Mouse (Mus musculus) ES-Bruce4 (cell line): ENCODE measurements around the gene Treml1. TPM values are rescaled to one million over a fixed set of nuclear protein-coding genes. Genes with fewer than 3 reads are reported as not detected.
A peak's percentile ranks its signal among the peaks of the same experiment; 100 is the strongest.
"Not testable (repeated sequence)": the region's sequence is repeated elsewhere in the genome, so short reads cannot be mapped to it uniquely, and the experiment has no call there.

Source experiments
- H3K27ac ChIP-seq: 2 replicates; pipeline ENCODE4 v1.5.1; 2012; ENCODE audit warnings: low read length, inconsistent platforms; ENCODE audit not compliant: insufficient read depth
- H3K27me3 ChIP-seq: 2 replicates; pipeline ENCODE4 v1.6.1; 2012; ENCODE audit warnings: mild to moderate bottlenecking, low read length, inconsistent platforms; ENCODE audit not compliant: control insufficient read depth, poor library complexity, insufficient read depth, severe bottlenecking
- H3K36me3 ChIP-seq: 2 replicates; pipeline ENCODE4 v1.6.1; 2012; ENCODE audit warnings: inconsistent platforms, mild to moderate bottlenecking, low read length, moderate library complexity; ENCODE audit not compliant: control insufficient read depth, poor library complexity, insufficient read depth, severe bottlenecking
- H3K4me1 ChIP-seq: one replicate; pipeline ENCODE4 v1.8.1; 2011; ENCODE audit warnings: low read length; ENCODE audit not compliant: control insufficient read depth, insufficient read depth
- H3K4me3 ChIP-seq: 2 replicates; pipeline ENCODE4 v1.5.1; 2011; ENCODE audit warnings: low read depth, mild to moderate bottlenecking, low read length
- H3K9ac ChIP-seq: 2 replicates; pipeline ENCODE4 v1.6.1; 2012; ENCODE audit warnings: low read depth, mild to moderate bottlenecking, inconsistent platforms; ENCODE audit not compliant: poor library complexity, severe bottlenecking
- H3K9me3 ChIP-seq: replicated peaks from 2 replicates; pipeline ENCODE4 v1.6.1; 2012; ENCODE audit warnings: mild to moderate bottlenecking, low read length, inconsistent platforms; ENCODE audit not compliant: control insufficient read depth, poor library complexity, insufficient read depth, severe bottlenecking
- CTCF ChIP-seq: IDR thresholded peaks from one replicate; pipeline ENCODE4 v1.8.1; 2011; ENCODE audit warnings: low read depth, low read length
- EP300 ChIP-seq: IDR thresholded peaks from 2 replicates; pipeline ENCODE4 v1.6.1; 2011; ENCODE audit warnings: low read depth, low read length; ENCODE audit not compliant: insufficient read depth
- POLR2A ChIP-seq: IDR thresholded peaks from one replicate; pipeline ENCODE4 v1.8.1; 2011; ENCODE audit warnings: low read length; ENCODE audit not compliant: insufficient read depth
- polyA plus RNA-seq: library from polyadenylated mRNA; stranded (reverse); fragments of >200 nt; gene quantifications from 2 replicates; pipeline ENCODE4 v1.2.4, GENCODE M21; 2011; ENCODE audit warnings: low read depth; ENCODE audit not compliant: missing spikeins, insufficient read depth, insufficient read length

Gene Treml1
- polyA plus RNA-seq, 1 experiment, result not detected

DNA sequence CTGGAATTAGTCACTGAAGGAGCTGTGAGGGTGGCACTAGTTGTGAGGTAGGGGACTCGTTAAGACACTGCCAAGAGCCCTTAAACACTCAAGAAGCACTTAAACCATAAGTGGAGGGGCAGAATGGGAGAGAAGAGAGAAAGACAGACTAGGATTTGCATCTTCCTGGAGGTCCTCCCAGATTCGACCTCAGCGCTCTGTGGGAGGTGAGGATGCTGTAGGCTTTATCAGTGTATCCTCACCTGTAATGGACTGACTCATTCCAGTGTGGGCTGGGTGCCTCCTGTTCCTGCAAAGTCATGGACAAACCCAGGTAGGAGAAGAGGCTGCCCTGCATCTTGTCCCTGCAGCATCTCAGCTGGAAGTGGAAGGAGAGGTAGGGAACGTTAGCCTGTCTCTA lies 12.9 kb upstream of the Treml1 start:
- H3K9me3 ChIP-seq, result no peaks in the 10 kb centered on the region
- H3K4me1 ChIP-seq, result peaks cover 10% of the 10 kb centered on the region
- no peaks in the 10 kb centered on the region for H3K27me3 ChIP-seq
- no peaks in the 10 kb centered on the region for H3K36me3 ChIP-seq
- no peak overlapping the region for H3K4me3 ChIP-seq
- H3K9ac ChIP-seq, result no peak overlapping the region
- TF ChIP-seq CTCF, result no peak
- no peak for TF ChIP-seq POLR2A
- TF ChIP-seq EP300, result no peak
- no peak overlapping the region for H3K27ac ChIP-seq

- Histone ChIP-seq H3K4me1 (peaks cover 10% of the 10 kb centered on the region), H3K27me3 (no peaks in the 10 kb centered on the region), H3K9ac (no peak overlapping the region), H3K36me3 (no peaks in the 10 kb centered on the region), H3K27ac (no peak overlapping the region), H3K9me3 (no peaks in the 10 kb centered on the region), H3K4me3 (no peak overlapping the region)
- TF ChIP-seq CTCF (no peak), EP300 (no peak), POLR2A (no peak)
These were observed 12.4 kb upstream of the Treml1 start for GRCm38 (mm10) chr17:48347287-48347686.

DNA sequence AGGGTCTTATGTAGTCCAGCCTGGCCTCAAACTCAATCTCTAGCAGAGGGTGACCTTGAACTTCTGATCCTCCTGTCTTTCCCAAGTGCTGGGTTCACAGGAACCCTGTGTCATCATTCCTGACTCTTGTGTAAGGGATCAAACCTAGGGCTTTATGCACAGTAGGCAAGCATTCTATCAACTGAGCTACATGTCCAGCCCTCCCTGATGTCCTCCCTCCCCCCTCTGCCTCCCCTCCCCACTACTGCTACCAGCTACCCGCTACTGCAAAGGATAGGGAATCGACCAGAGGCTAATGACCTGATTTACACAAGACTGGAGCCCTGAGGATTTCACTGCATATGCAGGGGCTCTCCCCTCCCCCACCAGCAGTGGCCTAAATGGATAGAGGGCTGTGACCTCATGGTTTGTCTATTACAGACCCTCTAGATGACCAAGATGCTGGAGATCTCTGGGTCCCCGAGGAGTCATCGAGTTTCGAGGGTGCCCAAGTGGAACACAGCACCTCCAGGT lies 9.0 kb upstream of the Treml1 start:
- Histone ChIP-seq H3K4me1 (peaks cover 10% of the 10 kb centered on the region), H3K4me3 (no peak overlapping the region), H3K27me3 (no peaks in the 10 kb centered on the region), H3K36me3 (no peaks in the 10 kb centered on the region), H3K27ac (no peak overlapping the region), H3K9me3 (no peaks in the 10 kb centered on the region), H3K9ac (no peak overlapping the region)
- peak; percentile 57; the same call in 1 of the 2 replicates for TF ChIP-seq EP300
- no peak for TF ChIP-seq POLR2A

DNA sequence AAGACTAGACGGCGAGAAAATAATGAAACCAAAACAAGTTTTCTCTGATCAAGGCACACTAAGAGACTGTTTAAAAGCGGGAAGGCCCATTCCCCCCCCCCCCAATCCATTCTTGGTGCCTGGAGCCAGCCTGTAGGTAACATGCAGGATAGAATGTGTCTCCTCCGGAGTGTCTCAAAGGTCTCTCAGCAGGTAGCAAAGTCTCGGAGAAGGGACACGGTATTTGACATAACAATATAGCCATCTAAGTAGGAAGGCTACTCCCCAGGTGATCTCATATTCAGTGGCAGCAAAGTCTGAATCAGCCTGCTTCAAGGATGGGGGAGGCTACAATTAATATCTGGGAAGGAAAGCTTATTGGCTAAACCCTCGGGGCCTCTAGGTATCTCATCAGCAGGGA lies 6.7 kb upstream of the Treml1 start:
- H3K9me3 ChIP-seq, result not testable (repeated sequence)

DNA sequence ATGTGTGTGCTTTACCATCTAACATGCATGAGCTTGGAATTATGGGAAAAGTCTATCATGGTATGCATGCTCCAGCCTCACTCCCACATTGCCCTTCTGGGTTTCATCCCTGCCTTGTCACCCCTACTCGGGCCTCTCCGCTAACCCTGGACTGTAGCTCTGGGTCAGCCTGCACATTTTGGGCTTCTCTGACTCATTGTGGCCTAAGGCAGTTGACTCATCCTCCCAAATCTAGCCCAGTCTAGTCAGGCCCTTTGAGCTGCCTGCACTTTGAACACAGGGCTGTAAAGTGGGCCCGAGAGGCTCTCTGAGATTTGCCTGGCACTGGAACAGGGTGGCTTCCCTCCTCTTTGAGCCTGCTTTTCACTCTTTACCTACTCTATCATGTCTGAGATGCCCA lies 3.9 kb upstream of the Treml1 start:
- Histone ChIP-seq H3K27ac (no peak overlapping the region), H3K4me1 (peaks cover 6% of the 10 kb centered on the region), H3K9ac (no peak overlapping the region), H3K9me3 (no peaks in the 10 kb centered on the region), H3K4me3 (no peak overlapping the region), H3K27me3 (no peaks in the 10 kb centered on the region), H3K36me3 (no peaks in the 10 kb centered on the region)
- TF ChIP-seq POLR2A, result no peak
- no peak for TF ChIP-seq EP300
- no peak for TF ChIP-seq CTCF

More for the DNA sequence above, 6.7 kb upstream of the Treml1 start:
- not testable (repeated sequence) for H3K27ac ChIP-seq, H3K4me1 ChIP-seq, H3K36me3 ChIP-seq, H3K27me3 ChIP-seq, H3K4me3 ChIP-seq, H3K9ac ChIP-seq

- Histone ChIP-seq H3K4me3 (no peak overlapping the region), H3K9me3 (no peaks in the 10 kb centered on the region), H3K4me1 (no peaks in the 10 kb centered on the region), H3K36me3 (no peaks in the 10 kb centered on the region), H3K27me3 (no peaks in the 10 kb centered on the region), H3K9ac (no peak overlapping the region), H3K27ac (no peak overlapping the region)
- TF ChIP-seq CTCF (no peak), EP300 (no peak), POLR2A (no peak)
These were observed 1.8 kb upstream of the Treml1 start for GRCm38 (mm10) chr17:48357892-48358291.

GRCm38 (mm10) chr17:48360462-48360861 lies 746 bp downstream of the Treml1 start:
- no peaks in the 10 kb centered on the region for H3K4me1 ChIP-seq
- H3K4me3 ChIP-seq, result no peak overlapping the region
- H3K36me3 ChIP-seq, result no peaks in the 10 kb centered on the region
- TF ChIP-seq POLR2A, result no peak
- TF ChIP-seq EP300, result no peak
- TF ChIP-seq CTCF, result no peak
- no peaks in the 10 kb centered on the region for H3K9me3 ChIP-seq
- H3K27me3 ChIP-seq, result no peaks in the 10 kb centered on the region
- H3K27ac ChIP-seq, result no peak overlapping the region
- H3K9ac ChIP-seq, result no peak overlapping the region
